Mouse (Mus musculus) yolk sac, embryonic 10.5 days (tissue): ENCODE results near the gene Pitpnc1.

Experiments
- DNase-seq: peaks from one replicate; pipeline ENCODE4 v3.0.0-alpha.2; 2017; ENCODE audit warnings: low spot score

The Pitpnc1 gene

GRCm38 (mm10) chr11:107233252-107233890, 237.1 kb downstream of the Pitpnc1 start:
- no peak for DNase-seq

DNA sequence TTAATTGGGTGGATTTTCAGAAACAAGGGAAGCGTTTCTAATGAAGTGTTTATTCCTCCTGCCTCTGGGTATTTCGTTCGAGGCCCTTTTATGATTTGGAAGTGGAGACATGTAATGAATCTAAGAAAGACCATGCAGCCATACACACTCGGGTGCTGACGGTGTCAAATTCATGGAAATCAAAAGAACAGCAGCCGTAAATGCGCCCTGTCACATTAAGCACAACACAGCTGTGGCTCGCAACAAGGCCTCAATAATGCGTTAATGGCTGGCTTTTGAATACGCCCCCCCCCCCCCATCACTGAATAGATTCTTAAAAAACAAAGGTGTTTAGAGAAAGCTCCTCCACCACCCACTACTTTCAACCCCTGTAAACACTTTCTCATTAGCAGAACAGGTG, 240.4 kb downstream of the Pitpnc1 start:
- no peak for DNase-seq

GRCm38 (mm10) chr11:107226431-107226830, 244.1 kb downstream of the Pitpnc1 start:
- no peak for DNase-seq

DNA sequence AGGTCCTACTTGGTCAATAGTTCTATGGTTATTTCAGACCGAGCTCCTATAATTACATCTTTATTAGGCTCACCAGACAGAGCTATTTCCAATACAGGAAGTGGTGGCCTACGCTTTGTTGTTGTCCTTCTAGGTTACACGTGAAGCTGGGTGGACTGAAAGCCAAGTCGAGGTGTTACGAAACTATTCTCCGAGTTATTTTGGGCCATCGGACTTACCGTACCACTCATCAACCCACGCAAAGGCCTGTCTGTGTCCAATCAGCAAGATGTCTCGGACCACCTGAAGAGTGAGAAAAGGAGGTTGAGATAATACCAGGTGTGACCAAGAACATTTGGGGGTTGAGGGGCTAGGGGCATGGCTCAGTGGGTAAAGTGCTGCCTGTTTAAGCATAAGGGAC, 244.5 kb downstream of the Pitpnc1 start:
- no peak for DNase-seq

GRCm38 (mm10) chr11:107225301-107225700, 245.2 kb downstream of the Pitpnc1 start:
- no peak for DNase-seq

GRCm38 (mm10) chr11:107223667-107224214, 246.8 kb downstream of the Pitpnc1 start:
- DNase-seq, result no peak

DNA sequence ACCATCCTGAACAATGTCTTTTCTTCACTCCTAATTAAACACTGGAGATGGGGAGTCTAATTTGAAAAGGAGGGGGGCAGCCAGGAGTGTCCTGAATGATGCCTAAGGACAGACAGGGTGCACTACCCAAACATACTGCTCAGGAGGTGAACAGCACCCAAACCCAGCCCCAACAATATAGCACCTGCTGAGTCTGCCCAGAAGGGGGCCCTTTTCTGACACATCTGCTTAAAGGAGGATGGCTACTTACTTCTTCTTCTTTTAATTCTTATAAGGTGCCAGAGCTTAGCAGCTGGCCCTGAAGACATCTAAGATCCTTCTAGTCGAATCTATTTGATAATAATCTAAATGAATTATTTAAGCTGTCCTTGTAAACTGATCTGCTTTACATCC, 247.3 kb downstream of the Pitpnc1 start:
- no peak for DNase-seq

GRCm38 (mm10) chr11:107222531-107223168, 247.8 kb downstream of the Pitpnc1 start:
- no peak for DNase-seq

GRCm38 (mm10) chr11:107215111-107215510, 255.4 kb downstream of the Pitpnc1 start:
- DNase-seq, result no peak

DNA sequence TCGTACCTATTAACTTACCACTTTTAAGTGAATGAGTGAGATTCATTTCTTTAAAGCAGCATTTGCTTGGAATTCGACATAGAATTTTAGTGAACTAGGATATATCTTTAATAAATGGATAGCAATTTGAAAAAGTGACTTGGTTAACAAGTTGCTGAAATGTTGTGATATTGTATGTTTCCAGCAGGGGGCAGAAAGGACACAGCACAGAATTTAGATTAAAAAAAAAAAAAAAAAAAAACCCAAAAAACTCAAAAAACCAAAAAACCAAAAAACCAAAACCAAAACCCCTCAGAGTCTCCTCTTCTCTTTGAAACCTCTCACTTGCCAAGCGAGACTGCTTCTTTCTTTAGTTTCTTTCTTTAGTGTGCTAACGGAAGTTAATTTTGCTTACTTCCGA, 256.8 kb downstream of the Pitpnc1 start:
- no peak for DNase-seq

DNA sequence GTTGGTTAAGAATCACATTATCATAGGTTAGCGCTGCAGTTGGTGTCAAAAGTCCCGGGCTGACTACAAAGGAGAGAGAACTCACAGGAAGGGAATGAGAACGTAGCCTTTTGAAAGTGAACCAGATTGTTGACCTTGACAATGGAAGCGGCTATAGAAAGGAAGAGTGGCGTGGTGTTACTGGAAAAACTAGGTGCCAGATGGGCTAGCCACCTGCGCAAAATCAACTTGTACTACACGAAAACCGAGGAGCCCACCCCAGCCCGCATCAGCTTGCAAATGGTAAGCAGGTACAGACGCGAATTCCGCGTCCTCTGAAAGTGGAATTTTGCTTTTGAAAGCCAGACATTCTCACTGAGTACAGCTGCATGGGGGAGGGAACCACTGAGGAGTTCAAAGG, 260.7 kb downstream of the Pitpnc1 start:
- DNase-seq, result no peak

- DNase-seq, result no peak
Measured at GRCm38 (mm10) chr11:107201773-107202172, 268.7 kb downstream of the Pitpnc1 start.

DNA sequence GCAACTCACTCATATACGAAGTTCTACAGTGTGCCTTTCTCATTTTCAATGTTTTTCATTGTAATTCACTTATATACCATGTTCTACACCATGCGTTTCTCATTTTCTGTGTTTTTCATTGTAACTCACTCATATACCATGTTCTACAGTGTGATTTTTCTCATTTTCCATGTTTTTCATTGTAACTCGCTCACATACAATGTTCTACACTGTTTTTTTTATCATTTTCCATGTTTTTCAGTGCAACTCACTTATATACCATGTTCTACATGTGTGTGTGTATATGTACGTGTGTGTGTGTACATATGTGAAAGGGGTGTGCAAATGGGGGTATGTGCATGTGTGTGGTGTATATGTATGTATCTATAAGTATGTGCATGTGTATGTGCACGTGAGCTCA, 271.2 kb downstream of the Pitpnc1 start:
- no peak for DNase-seq

- no peak for DNase-seq
Measured at GRCm38 (mm10) chr11:107195334-107195733, 275.2 kb downstream of the Pitpnc1 start.

GRCm38 (mm10) chr11:107190376-107190775, 280.1 kb downstream of the Pitpnc1 start:
- no peak for DNase-seq

DNA sequence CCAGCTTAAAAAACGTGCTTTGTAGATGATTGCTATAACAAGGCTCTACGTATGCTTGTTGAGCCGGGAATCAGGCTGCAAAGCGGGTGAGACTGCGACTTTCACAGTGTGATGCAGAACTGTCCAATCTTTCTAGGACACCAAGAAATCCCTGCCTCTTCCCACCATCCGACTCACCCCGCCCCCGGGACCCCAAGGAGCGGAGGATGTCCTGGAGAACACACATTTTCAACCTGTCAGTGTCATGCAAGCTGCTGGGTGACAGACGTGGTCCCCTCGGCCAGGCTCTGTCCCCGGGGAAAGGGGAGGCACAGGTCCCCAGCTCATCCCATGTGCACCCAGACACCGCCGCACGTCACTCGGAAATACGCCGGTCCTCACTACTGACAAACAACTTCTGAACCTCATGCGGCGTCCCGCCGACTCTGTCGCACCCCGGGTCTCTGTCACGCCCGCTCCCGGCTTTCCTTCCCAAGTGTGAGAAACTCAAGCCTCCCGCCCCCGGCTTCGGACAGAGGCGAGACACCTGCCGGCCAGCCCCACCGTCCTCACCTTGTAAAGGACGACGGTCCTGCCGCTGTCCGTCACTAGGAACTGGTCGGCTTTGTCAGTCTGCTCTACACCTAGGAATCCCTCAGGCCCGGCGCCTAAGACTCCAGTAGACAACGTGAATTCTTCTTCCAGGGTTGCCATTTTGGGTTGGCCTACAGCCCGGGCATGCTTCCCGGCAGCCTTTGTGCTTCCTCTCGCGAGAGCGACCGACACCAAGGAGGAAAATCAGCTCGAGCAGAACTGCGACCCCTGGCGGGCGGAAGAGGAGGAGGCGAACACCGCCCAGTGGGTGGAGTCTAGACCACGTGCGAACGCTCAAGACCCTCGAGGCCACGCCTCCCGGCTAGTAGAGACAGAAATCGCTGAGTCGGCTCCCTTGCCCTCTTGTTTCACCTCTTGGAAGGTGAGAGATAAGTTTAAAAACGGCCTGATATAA, 281.6 kb downstream of the Pitpnc1 start, which contains the start of gene Nol11:
Nol11 (minus strand) TSS at position 817 of the 988 bp plus-strand sequence.
- peak; percentile 97 for DNase-seq

- no peak for DNase-seq
Measured at GRCm38 (mm10) chr11:107183777-107184176, 286.7 kb downstream of the Pitpnc1 start.

DNA sequence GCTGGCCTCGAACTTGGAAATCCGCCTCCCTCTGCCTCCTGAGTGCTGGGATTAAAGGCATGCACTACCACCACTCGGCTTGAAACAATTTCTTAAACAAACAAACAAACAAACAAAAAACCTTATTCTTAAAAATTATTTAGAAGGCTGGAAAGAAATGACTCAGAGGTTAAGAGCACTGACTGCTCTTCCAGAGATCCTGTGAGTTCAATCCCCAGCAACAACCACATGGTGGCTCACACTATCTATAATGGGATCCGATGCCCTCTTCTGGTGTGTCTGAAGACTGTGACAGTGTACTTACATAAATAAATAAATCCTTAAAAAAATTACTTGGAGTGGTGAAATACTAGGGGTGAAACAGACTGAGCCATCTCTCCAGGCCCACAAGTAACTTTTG, 309.3 kb downstream of the Pitpnc1 start:
- no peak for DNase-seq

DNA sequence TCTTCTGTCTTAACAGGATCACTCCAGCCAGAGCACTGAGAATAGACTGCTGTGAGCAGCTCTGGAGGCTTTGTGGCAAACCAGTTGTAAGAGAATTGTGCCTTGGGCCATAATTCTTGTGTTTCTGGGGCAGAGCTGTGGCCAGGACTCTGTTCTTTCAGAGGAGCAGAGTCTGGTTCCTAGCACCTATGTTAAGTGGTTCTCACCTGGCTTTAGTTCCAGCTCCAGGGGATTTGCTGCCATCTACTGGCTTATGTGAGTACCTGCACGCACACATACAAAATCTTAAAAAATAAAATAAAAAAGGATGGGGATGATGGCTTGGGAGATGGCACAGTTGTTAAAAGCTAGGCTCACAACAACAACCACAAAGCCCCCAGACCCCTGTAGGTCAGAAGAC, 311.5 kb downstream of the Pitpnc1 start:
- DNase-seq, result no peak
